Mouse (Mus musculus): ENCODE results near the gene Mpdz.

- TF ChIP-seq CTCF (IDR thresholded peaks at IDR 0.05) (no peak), EP300 (IDR thresholded peaks at IDR 0.05) (no peak)
These were observed 49.7 kb downstream of the Mpdz start for GRCm38 (mm10) chr4:81392869-81393268.
